Mouse (Mus musculus) heart, postnatal 14 days (tissue): ENCODE measurements around the gene Mrvi1. TPM values are rescaled to one million over a fixed set of nuclear protein-coding genes. Genes with fewer than 3 reads are reported as not detected.

Source experiments
- DNase-seq, 2 experiments: peaks; one replicate each; pipeline ENCODE4 v3.0.0; 2021 to 2022
- intact Hi-C: fragments of 180-260 bp; cut with DNase I; formaldehyde crosslinking; loops from one replicate; pipeline ENCODE4 v1.15.1; 2025
- total RNA-seq, 2 experiments: library from RNA; stranded (reverse); gene quantifications; 2 replicates each; pipeline ENCODE4 v1.2.3; 2021

Gene Mrvi1
- total RNA-seq, 2 experiments from 2014 or later: 15.6 to 18.4 TPM

- intact Hi-C loops: no loop called here
- peak; percentile 91 to 95 for DNase-seq
Measured at GRCm38 (mm10) chr7:110843916-110844874, 138.1 kb downstream of the Mrvi1 start, which contains the start of gene Rnf141. Gene Rnf141 (minus strand): TSS chr7:110844457.

DNA sequence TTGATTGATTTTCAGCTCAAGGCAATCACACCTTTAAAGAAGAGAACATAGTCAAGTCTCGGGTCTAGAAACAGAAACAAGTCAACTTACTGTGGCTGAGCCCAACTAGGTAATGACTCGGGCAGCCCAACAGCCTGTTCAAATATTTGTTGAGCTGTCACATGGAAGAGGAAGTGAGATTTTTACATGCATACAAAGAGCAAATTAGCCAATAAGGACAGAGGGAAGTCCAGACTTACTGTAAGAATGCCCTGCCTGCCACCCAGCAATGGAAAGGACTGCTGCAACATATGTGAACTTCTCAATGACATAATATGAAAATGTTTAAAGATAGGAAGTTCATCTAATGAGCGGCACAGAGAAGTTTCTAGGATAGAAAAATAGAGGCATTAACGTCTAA is 141.9 kb downstream of the Mrvi1 start:
- intact Hi-C loops: no loop called here
- DNase-seq: no peak

DNA sequence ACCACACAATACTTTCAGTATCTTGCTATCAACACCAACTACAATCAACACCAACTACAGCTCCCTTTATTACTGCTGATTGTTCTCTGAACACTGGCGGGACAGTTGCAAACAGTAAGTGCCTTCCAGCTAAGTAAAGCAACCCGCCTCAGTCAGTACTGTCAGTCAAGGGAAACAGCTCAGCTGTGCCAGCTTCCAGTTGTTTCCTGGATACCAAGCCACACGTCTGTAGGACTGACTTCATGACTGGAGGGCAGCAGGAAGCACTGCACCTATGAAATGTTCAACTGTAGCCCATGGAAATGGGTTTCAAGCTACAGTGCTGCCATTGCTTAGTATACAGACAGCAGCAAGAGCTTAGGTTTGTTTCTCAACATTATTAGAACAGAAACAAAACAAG is 147.7 kb downstream of the Mrvi1 start:
- no peak for DNase-seq
- intact Hi-C loops: no loop called here

DNA sequence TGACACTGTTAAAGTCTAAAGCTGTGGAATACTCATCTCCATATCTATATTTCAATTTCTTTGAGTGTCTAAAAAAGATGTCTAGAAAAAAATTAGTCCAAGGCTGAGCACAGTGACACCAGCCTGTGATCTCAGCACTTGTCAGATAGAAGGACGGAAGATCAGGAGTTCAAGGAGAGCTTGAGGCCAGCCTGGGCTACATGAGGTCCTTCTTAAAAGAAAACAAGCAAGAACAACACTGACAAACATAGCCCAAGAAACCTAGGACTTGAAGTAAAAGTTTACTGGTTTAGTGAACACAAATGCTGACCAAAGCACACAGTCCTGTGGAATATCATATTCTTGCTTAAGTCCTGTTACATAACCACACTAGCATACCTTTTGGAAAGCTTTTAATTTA is 148.2 kb downstream of the Mrvi1 start:
- no peak for DNase-seq
- intact Hi-C loops: no loop called here

- intact Hi-C loops: no loop called here
- DNase-seq: no peak
Measured at GRCm38 (mm10) chr7:110833024-110833423, 149.2 kb downstream of the Mrvi1 start.

GRCm38 (mm10) chr7:110823995-110824953 is 158.0 kb downstream of the Mrvi1 start:
- no peak for DNase-seq
- intact Hi-C loops: no loop called here

DNA sequence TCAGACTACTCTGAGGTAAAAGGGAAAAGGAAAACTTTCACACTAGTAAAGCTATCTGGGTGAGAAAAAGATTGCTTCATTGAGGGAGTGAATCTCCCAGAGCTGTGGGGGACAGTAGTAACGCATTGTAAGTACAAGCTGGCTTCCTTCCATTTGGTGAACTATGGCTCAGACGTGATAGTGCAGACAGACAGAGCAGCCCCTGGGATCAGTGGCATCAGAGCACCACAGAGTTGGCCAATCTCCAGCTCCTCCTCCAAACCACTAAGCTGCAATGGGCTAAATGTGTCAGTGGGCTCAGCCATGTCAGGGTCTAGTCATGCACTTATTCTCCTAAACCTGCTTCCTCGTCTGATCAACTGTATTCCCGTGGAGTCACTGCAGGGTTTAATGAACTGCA is 158.7 kb downstream of the Mrvi1 start:
- intact Hi-C loops: no loop called here
- no peak for DNase-seq

DNA sequence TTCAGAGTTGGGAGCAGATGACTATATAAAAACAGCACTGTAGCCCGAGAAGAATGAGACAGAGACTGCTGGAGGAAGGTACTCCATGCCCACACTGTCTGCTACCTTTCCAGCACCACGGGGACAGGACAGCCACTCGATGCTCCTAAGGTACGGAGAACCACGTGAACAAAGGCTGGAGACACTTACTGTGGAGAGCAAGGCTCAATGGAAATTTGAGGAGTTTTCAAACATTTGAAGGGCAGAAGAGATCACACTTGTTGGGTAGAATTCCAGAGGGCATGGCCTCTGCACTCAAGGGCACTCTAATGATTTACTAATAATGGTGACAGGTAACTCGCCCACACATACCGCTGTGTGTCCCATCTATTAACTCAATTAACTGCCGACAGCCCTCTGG is 159.2 kb downstream of the Mrvi1 start:
- DNase-seq: no peak
- intact Hi-C loops: no loop called here

- intact Hi-C loops: no loop called here
- no peak for DNase-seq
Measured at GRCm38 (mm10) chr7:110822055-110822454, 160.2 kb downstream of the Mrvi1 start.

DNA sequence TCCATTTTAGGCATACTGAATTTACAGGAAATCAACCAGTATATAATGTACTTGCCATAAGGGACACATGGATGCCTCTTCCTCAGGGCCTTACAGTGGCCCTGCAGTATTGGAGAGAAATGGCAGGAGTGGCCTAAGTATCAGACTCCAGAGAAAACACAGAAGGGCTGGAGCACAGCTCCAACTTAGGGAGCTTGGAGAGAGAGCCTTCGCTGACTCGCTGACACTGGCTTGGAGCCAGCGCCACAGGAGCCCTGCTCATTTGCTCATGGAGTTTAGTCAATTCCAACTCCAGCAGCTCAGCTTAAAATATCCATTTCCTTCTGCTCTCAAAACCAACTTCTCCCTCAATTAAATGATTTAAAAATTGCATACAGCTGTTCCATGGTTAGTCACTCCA is 160.6 kb downstream of the Mrvi1 start:
- intact Hi-C loops: loop anchor here (2.0 kb wide), 1 partner anchor 107 kb away; no protein-coding TSS in a partner anchor
- peak; percentile 68 to 69 for DNase-seq

- DNase-seq: no peak
- intact Hi-C loops: loop anchor here (2.0 kb wide), 1 partner anchor 108 kb away; no protein-coding TSS in a partner anchor
Measured at GRCm38 (mm10) chr7:110821068-110821467, 161.2 kb downstream of the Mrvi1 start.

DNA sequence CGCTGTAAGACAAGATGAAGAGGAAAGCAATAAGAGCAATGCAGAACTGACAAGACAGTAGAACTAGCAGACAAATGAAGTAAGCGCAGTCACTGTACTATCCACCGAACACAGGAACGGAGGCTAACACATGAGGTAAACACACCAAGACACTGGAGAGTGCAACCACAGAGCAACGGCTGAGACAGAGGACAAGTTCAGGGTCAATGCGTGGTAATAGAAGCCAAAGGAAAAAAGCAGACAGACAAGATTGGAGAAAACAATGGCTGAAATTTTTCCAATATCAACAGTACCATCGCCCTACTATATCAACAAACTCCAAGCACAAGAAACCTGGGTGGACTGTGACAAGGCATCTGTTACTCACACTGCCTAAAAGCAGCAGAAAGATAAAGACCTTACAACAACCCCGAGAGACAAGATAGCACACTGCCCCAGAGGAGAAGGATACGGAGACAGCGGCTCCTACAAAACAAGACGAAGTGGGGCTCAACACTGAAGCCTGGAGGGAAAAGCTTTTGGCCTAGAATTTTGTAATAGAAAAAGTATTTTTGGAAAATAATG is 163.4 kb downstream of the Mrvi1 start:
- DNase-seq: no peak
- intact Hi-C loops: no loop called here

Other genes with a start within 250 kb of the Mrvi1 start
- gene Ampd3, start 214.3 kb downstream of the Mrvi1 start, total RNA-seq: 10 to 100 TPM; 41.2 to 41.7 TPM
- gene Rnf141, start 138.0 kb downstream of the Mrvi1 start, total RNA-seq: 10 to 100 TPM; 36.8 to 44.0 TPM
- gene Lyve1, start 119.2 kb downstream of the Mrvi1 start, total RNA-seq: 10 to 100 TPM; 21.5 to 22.8 TPM
- 10 to 100 TPM; 21.8 to 25.2 TPM for gene Ctr9, start 46.5 kb upstream of the Mrvi1 start, total RNA-seq
- 1,000 to 10,000 TPM in 1 of 2 experiments, 100 to 1,000 TPM in 1; 934 to 1,085 TPM for gene Eif4g2, start 100.6 kb upstream of the Mrvi1 start, total RNA-seq